Mouse (Mus musculus): ENCODE measurements around the gene Tex10. TPM values are rescaled to one million over a fixed set of nuclear protein-coding genes. Genes with fewer than 3 reads are reported as not detected.

The Tex10 gene
- 69.3 and 73.3 TPM in 2 replicates for polyA plus RNA-seq (2014; fragmentation: Nextera tagmentation; extraction: Ambion mirVana)

DNA sequence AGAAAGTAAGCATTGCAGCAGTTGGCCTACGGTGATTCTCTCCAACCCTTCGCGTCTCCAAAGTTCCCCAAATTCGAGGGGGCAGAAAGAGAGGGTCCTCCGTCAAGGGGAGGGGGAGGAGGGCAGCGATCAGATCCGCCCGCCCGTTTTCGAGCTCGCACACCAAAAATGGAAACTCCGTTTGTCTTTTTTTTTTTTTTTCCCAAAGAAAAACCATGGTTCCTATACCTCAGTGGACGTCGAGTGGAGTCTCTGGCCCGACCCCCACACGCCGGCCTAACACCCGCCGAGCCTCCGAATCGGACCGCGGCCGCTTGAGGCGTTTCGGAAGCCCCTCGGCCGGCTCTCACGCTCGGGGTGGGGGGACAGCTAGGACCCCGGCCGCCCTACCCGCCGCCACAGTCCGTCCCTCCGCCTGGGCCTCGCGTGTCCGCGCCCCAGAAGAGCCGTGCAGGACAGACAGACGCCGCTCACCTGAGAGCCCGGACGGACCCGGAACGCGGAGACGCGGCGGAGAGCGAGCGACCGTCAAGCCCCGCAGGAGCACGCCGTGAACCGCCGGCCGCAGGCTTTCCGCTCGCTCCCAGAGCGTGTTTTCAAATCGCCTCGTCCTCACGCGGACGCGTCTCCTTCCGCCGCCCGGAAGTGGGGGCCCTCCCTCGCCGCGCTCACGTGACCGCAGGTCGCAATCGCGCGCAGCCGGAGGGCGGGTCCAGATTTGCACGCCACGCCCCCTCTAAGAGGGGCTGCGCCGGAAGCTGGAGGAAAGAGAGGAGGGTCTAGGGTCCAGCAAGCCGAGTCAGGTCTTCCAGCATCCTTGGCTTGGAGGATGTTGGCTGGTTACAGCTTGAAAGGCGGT, at the start of gene Tex10:
Gene Tex10 (minus strand): TSS at position 668 of the 859 bp plus-strand sequence.
- Histone ChIP-seq H3K27ac (ENCODE audit: low read depth, low read length) (peak within 1 kb of the TSS; percentile 88), H3K4me3 (ENCODE audit: low read depth, low read length) (peak within 1 kb of the TSS; percentile 96), H3K27me3 (replicated peaks; ENCODE audit: control insufficient read depth, insufficient read depth, low read length) (no peaks in the 10 kb centered on the region), H3K4me1 (replicated peaks; ENCODE audit: control insufficient read depth, insufficient read depth, low read length) (peaks cover 9% of the 10 kb centered on the region), H3K36me3 (ENCODE audit: control insufficient read depth, insufficient read depth, low read length) (peaks cover 2% of the 10 kb centered on the region; the same call in 1 of the 2 replicates), H3K9ac (ENCODE audit: low read depth, low read length) (peak within 1 kb of the TSS; percentile 99), H3K4me2 (peak within 1 kb of the TSS; percentile 85), H3K9me3 (ENCODE audit: control insufficient read depth, low read length) (no peaks in the 10 kb centered on the region)
- under 1% methylated on average over 89 of the region's 89 CpGs for WGBS
- ATAC-seq (replicated peaks; ENCODE audit: low FRiP score) (peak; percentile 92), DNase-seq (ENCODE audit: low spot score) (peak; percentile 90)

DNA sequence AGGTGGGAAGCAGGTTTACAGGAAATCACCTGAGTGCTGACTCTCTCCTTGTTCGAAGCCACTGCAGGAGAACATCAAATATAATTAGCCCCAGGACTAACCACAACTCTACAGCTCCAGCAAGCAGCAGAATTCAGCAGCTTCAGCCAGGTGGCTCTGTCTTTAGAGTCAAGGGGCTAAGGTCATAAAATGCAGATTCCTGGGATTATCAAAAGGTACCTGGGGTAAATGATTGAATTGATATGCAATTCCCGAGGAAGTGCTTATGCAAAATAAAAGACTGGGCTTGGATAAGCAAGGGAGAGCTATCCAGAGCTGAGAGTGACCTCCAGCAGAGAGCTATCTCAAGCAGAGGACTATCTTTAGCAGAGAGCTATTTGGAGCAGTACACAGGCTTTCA, 37.6 kb upstream of the Tex10 start:
- Histone ChIP-seq H3K9ac (ENCODE audit: low read depth, low read length) (no peak overlapping the region), H3K4me1 (replicated peaks; ENCODE audit: control insufficient read depth, insufficient read depth, low read length) (no peaks in the 10 kb centered on the region), H3K4me2 (no peak overlapping the region), H3K27me3 (replicated peaks; ENCODE audit: control insufficient read depth, insufficient read depth, low read length) (no peaks in the 10 kb centered on the region), H3K4me3 (ENCODE audit: low read depth, low read length) (no peak overlapping the region), H3K27ac (ENCODE audit: low read depth, low read length) (no peak overlapping the region), H3K36me3 (ENCODE audit: control insufficient read depth, insufficient read depth, low read length) (no peaks in the 10 kb centered on the region), H3K9me3 (ENCODE audit: control insufficient read depth, low read length) (no peaks in the 10 kb centered on the region)
- DNase-seq (ENCODE audit: low spot score) (no peak), ATAC-seq (replicated peaks; ENCODE audit: low FRiP score) (no peak)
- 43% methylated on average over 2 of the region's 2 CpGs for WGBS

DNA sequence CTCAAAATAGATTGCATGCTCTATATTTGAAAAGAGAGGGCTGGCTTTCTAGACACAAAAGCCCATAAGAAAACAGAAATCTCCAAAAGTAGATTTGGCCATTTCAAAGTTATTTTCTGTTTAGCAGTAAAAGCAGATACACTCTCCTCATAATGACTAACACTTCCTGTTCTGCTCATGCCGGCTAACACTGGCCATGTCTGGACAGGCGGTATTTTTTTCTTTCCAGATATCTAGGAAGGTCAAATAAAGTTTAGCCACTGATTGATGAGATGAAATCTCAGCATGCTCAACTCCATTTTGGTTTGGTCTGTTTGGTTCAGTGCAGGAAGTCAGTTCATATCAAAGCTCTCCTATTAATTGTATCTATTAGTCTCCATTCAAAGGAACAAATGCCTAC, 19.3 kb upstream of the Tex10 start:
- no peak for DNase-seq (ENCODE audit: low spot score)
- no peaks in the 10 kb centered on the region for H3K36me3 ChIP-seq (ENCODE audit: control insufficient read depth, insufficient read depth, low read length)
- H3K27ac ChIP-seq (ENCODE audit: low read depth, low read length): no peak overlapping the region
- H3K27me3 ChIP-seq (replicated peaks; ENCODE audit: control insufficient read depth, insufficient read depth, low read length): no peaks in the 10 kb centered on the region
- no peak overlapping the region for H3K9ac ChIP-seq (ENCODE audit: low read depth, low read length)
- 33% methylated on average over 2 of the region's 2 CpGs for WGBS
- H3K9me3 ChIP-seq (ENCODE audit: control insufficient read depth, low read length): no peaks in the 10 kb centered on the region
- ATAC-seq (replicated peaks; ENCODE audit: low FRiP score): no peak
- H3K4me2 ChIP-seq: no peak overlapping the region
- peaks cover 4% of the 10 kb centered on the region; the same call in 1 of the 2 replicates for H3K4me1 ChIP-seq (replicated peaks; ENCODE audit: control insufficient read depth, insufficient read depth, low read length)
- no peak overlapping the region for H3K4me3 ChIP-seq (ENCODE audit: low read depth, low read length)

DNA sequence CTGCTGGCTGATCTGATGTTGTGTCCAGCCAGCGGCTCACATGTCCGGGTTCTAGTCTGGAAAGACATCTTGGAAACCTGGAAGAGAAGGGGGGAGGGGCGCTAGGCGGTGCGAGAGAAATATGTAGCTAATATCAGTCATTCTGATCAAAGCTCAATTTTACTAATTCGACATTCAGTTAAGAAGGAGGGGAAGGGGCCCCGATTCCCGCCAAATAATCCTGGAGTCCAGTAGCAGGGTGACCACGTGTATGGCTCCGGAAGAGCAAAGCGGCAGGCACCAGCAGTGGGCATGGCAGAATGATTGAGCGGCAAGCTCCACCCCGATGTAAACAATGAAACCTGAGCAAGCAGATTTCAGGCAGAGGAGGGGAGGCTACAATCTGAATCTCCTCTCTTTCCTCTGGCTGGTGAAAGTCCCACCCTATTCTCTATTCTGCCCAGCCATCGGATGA, 18.1 kb upstream of the Tex10 start:
- peak overlapping the region; percentile 33 for H3K4me3 ChIP-seq (ENCODE audit: low read depth, low read length)
- no peaks in the 10 kb centered on the region for H3K36me3 ChIP-seq (ENCODE audit: control insufficient read depth, insufficient read depth, low read length)
- ATAC-seq (replicated peaks; ENCODE audit: low FRiP score): peak; percentile 67
- no peaks in the 10 kb centered on the region for H3K9me3 ChIP-seq (ENCODE audit: control insufficient read depth, low read length)
- 11% methylated on average over 14 of the region's 14 CpGs for WGBS
- no peak overlapping the region for H3K9ac ChIP-seq (ENCODE audit: low read depth, low read length)
- peak; percentile 58 for DNase-seq (ENCODE audit: low spot score)
- no peak overlapping the region for H3K27ac ChIP-seq (ENCODE audit: low read depth, low read length)
- H3K4me2 ChIP-seq: peak overlapping the region; percentile 61
- no peaks in the 10 kb centered on the region for H3K27me3 ChIP-seq (replicated peaks; ENCODE audit: control insufficient read depth, insufficient read depth, low read length)
- H3K4me1 ChIP-seq (replicated peaks; ENCODE audit: control insufficient read depth, insufficient read depth, low read length): peaks cover 4% of the 10 kb centered on the region; the same call in 1 of the 2 replicates

DNA sequence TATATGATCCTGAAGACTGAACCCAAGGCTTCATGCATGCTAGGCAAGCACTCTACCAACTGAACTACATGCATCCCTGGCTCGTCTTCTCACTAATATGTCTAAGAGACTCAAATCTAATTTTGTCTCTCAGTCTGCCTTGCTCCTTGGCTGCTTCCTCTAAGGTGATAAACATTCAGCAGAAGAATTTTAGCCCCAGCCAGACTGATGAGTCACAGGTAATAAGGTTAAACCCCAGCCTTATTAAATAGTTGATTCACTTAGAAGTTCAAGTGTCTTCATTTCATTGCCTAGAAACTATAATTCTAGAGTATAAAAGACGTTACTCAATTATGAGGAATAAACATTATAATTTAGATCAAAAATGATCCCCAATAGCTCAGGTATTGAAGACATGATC, 15.7 kb upstream of the Tex10 start:
- Histone ChIP-seq H3K36me3 (ENCODE audit: control insufficient read depth, insufficient read depth, low read length) (no peaks in the 10 kb centered on the region), H3K4me3 (ENCODE audit: low read depth, low read length) (no peak overlapping the region), H3K9ac (ENCODE audit: low read depth, low read length) (no peak overlapping the region), H3K4me2 (no peak overlapping the region), H3K27ac (ENCODE audit: low read depth, low read length) (no peak overlapping the region), H3K4me1 (replicated peaks; ENCODE audit: control insufficient read depth, insufficient read depth, low read length) (peaks cover 4% of the 10 kb centered on the region; the same call in 1 of the 2 replicates), H3K27me3 (replicated peaks; ENCODE audit: control insufficient read depth, insufficient read depth, low read length) (no peaks in the 10 kb centered on the region), H3K9me3 (ENCODE audit: control insufficient read depth, low read length) (no peaks in the 10 kb centered on the region)
- no peak for DNase-seq (ENCODE audit: low spot score)
- 76% methylated on average over 2 of the region's 2 CpGs for WGBS
- no peak for ATAC-seq (replicated peaks; ENCODE audit: low FRiP score)

DNA sequence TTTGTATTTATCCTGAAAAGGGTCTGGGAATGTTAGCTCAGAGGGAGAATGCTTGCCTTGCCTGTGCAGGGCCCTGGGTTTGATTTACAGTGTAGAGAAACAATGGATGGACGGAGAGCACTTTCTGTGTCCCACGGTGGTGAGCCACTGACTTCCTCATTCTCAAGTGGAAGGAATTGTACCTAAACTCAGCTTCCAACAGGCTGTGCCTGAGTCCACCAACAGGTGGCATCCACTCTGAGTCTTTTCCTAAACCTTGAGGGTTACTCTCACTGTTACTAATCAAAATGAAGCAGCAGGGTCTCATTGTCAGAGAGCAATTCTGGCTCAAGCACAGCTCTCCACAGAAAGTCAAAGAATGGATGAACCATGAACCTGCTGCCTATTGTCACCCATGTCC, 8.0 kb upstream of the Tex10 start:
- H3K36me3 ChIP-seq (ENCODE audit: control insufficient read depth, insufficient read depth, low read length): no peaks in the 10 kb centered on the region
- no peak for DNase-seq (ENCODE audit: low spot score)
- H3K9ac ChIP-seq (ENCODE audit: low read depth, low read length): no peak overlapping the region
- H3K4me2 ChIP-seq: no peak overlapping the region
- H3K4me3 ChIP-seq (ENCODE audit: low read depth, low read length): no peak overlapping the region
- H3K9me3 ChIP-seq (ENCODE audit: control insufficient read depth, low read length): no peaks in the 10 kb centered on the region
- H3K27me3 ChIP-seq (replicated peaks; ENCODE audit: control insufficient read depth, insufficient read depth, low read length): no peaks in the 10 kb centered on the region
- no peak overlapping the region for H3K27ac ChIP-seq (ENCODE audit: low read depth, low read length)
- no peak; the same call in 1 of the 2 replicates for ATAC-seq (replicated peaks; ENCODE audit: low FRiP score)
- WGBS: 23% methylated on average over 2 of the region's 2 CpGs
- H3K4me1 ChIP-seq (replicated peaks; ENCODE audit: control insufficient read depth, insufficient read depth, low read length): no peaks in the 10 kb centered on the region

DNA sequence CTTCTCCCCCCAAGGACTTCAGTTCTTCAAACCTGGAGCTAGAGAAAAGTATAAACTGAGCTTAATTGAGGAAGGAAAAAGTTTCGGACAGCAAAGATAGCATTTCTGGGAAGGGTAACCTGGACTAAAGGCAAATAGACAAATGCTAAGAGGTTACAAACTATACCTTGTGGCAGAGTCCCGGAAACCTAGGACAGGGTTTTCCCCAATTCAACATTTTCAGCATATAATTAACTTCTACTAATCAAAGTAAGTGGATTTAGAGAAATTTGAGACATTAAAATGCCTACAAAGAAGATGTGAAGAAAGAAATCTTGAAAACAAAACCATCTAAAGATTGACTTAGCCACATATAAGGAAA, 372 bp upstream of the Tex10 start:
- DNase-seq (ENCODE audit: low spot score) (no peak), ATAC-seq (replicated peaks; ENCODE audit: low FRiP score) (peak; percentile 5; the same call in 1 of the 2 replicates)
- no peaks in the 10 kb centered on the region for H3K9me3 ChIP-seq (ENCODE audit: control insufficient read depth, low read length)
- peaks cover 9% of the 10 kb centered on the region for H3K4me1 ChIP-seq (replicated peaks; ENCODE audit: control insufficient read depth, insufficient read depth, low read length)
- WGBS: 71% methylated on average over 2 of the region's 2 CpGs
- H3K27me3 ChIP-seq (replicated peaks; ENCODE audit: control insufficient read depth, insufficient read depth, low read length): no peaks in the 10 kb centered on the region
- H3K36me3 ChIP-seq (ENCODE audit: control insufficient read depth, insufficient read depth, low read length): no peaks in the 10 kb centered on the region
- H3K9ac ChIP-seq (ENCODE audit: low read depth, low read length): peak overlapping the region; percentile 99; the same call in 1 of the 2 replicates
- no peak overlapping the region for H3K27ac ChIP-seq (ENCODE audit: low read depth, low read length)
- H3K4me2 ChIP-seq: peak overlapping the region; percentile 85
- H3K4me3 ChIP-seq (ENCODE audit: low read depth, low read length): peak overlapping the region; percentile 96

DNA sequence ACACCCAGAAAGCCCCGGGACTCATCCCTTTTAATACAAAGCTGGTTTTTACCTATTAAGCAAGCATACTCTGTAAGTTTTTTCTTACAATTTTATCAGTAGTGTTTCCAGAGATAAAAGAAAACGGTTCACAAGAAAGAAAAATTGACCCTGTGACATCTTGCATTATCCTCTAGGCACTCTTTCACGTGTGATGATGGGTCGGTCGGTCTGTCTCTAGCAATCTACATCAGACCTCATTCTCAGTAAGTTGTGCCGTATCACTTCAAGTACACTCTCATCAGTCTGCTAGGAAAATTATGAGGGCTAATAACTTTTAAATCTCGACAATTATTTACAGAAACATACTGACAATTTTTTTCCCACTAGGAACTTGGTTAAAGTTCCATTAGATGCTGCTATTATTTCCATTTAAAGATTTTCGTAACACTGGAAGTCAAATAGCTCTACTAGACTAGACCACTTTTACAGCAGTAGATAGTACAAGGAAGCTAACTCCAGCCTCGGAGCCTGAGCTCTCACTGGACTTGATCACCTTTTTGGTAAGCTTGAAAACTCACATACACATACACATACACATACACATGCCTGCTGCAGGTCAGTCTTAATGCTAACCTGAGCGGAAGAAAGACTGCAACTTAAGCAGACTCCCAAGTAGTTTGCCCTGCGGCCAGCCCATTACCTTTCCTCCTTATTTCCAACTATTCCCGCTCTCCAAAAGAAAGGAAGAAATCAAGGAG, 1.0 kb downstream of the Tex10 start:
- no peaks in the 10 kb centered on the region for H3K27me3 ChIP-seq (replicated peaks; ENCODE audit: control insufficient read depth, insufficient read depth, low read length)
- H3K9ac ChIP-seq (ENCODE audit: low read depth, low read length): peak overlapping the region; percentile 99
- peak overlapping the region; percentile 88; the same call in 1 of the 2 replicates for H3K27ac ChIP-seq (ENCODE audit: low read depth, low read length)
- peak overlapping the region; percentile 96 for H3K4me3 ChIP-seq (ENCODE audit: low read depth, low read length)
- H3K36me3 ChIP-seq (ENCODE audit: control insufficient read depth, insufficient read depth, low read length): peaks cover 2% of the 10 kb centered on the region; the same call in 1 of the 2 replicates
- H3K4me2 ChIP-seq: peak overlapping the region; percentile 85
- ATAC-seq (replicated peaks; ENCODE audit: low FRiP score) (0 out of 2 replicates have a peak, but pooled peaks have one; percentile 16), DNase-seq (ENCODE audit: low spot score) (peak; percentile 40)
- 7% methylated on average over 12 of the region's 12 CpGs for WGBS
- H3K4me1 ChIP-seq (replicated peaks; ENCODE audit: control insufficient read depth, insufficient read depth, low read length): peaks cover 9% of the 10 kb centered on the region
- no peaks in the 10 kb centered on the region for H3K9me3 ChIP-seq (ENCODE audit: control insufficient read depth, low read length)
